Mouse (Mus musculus): ENCODE measurements around the gene Rinl.

DNA sequence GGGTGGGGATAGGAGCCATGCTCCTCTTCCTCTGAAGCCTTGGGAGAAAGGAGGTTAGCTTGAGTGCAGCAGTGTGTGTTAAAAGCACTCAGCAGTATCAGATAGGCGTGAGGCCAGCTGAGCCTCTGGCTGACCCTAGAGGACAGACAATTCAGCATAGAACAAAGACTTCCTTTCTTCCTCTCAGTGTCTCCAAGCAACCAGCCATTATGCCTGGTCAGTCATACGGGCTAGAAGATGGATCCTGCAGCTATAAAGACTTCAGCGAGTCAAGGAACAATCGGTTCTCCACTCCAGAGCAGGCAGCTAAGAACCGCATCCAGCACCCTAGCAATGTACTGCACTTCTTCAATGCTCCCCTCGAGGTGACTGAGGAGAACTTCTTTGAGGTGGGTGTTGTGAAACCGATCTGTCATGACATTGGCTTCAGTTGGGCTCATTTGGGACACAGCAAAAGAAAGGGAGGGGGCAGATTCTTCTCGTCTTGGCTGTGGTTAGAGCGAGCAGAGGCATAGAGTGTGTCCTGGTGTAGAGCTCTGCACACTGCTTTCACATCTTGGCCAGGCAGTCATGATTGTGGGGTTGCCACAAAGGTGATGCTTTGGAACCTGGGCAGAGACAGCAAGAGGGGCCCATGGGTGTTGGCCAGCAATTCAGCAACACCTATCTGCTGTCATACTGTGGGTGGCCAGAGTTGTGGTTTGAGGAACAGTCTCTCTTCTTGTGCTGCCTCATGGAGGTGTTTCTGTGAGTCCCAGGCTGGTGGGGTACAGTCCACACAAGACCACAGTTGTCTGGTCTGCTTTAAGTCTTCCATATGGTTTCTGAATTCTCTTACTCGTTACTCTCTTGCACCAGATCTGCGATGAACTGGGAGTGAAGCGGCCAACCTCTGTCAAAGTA is 31.8 kb downstream of the Rinl start:
- no peak for TF ChIP-seq CTCF (IDR thresholded peaks at IDR 0.05)
- TF ChIP-seq EP300 (IDR thresholded peaks at IDR 0.05; ENCODE audit: insufficient read depth, low read depth, low read length): peak; percentile 70; the same call in 1 of the 2 replicates

Measured in heart, adult 2 months (tissue).